Mouse (Mus musculus) forebrain, embryonic 10.5 days (tissue): ENCODE measurements around the gene Htra2. TPM values are rescaled to one million over a fixed set of nuclear protein-coding genes. Genes with fewer than 3 reads are reported as not detected.

Experiments used
- DNase-seq: peaks from one replicate; pipeline ENCODE4 v3.0.0-alpha.2; 2017; ENCODE audit warnings: low spot score; ENCODE audit errors: extremely low spot score
- H3K27ac ChIP-seq: fragments of 300-500 bp; sonication (generic); 2 replicates; pipeline ENCODE4 v1.5.1; 2016; ENCODE audit warnings: mild to moderate bottlenecking
- H3K27me3 ChIP-seq: fragments of 300-500 bp; sonication (generic); 2 replicates; pipeline ENCODE4 v1.6.1; 2016; ENCODE audit warnings: mild to moderate bottlenecking; ENCODE audit not compliant: poor library complexity, severe bottlenecking
- H3K36me3 ChIP-seq: fragments of 300-500 bp; sonication (generic); replicated peaks from 2 replicates; pipeline ENCODE4 v1.6.1; 2016; ENCODE audit warnings: mild to moderate bottlenecking, moderate library complexity
- H3K4me1 ChIP-seq: fragments of 300-500 bp; sonication (generic); 2 replicates; pipeline ENCODE4 v1.6.1; 2016
- H3K4me3 ChIP-seq: fragments of 300-500 bp; sonication (generic); 2 replicates; pipeline ENCODE4 v1.5.1; 2016; ENCODE audit warnings: mild to moderate bottlenecking, moderate library complexity
- H3K9me3 ChIP-seq: fragments of 300-500 bp; sonication (generic); 2 replicates; pipeline ENCODE4 v1.6.1; 2016; ENCODE audit warnings: mild to moderate bottlenecking, moderate library complexity
- WGBS: fragments of 180-500 bp; shearing (Covaris S2); methylation state at CpG from one replicate; pipeline ENCODE4 v1.1.7; 2016; 5-methylcytosine and 5-hydroxymethylcytosine counted together
- microRNA counts: library from miRNA; unstranded; fragments of <30 nt; microRNA quantifications from one replicate; lab custom pipeline; 2017
- microRNA-seq: library from miRNA; unstranded; fragments of <30 nt; microRNA quantifications from one replicate; pipeline ENCODE4, GENCODE M21; 2017
- polyA plus RNA-seq: library from polyadenylated mRNA; unstranded; fragments of >200 nt; fragmentation: Nextera tagmentation; extraction: Ambion mirVana; gene quantifications from 2 replicates; pipeline ENCODE4 v1.2.1, GENCODE M21; 2016

Htra2 gene
- polyA plus RNA-seq, 1 experiment from 2014 or later = 78.1 TPM

GRCm38 (mm10) chr6:83006114-83006513, 49.0 kb downstream of the Htra2 start:
- H3K27me3 ChIP-seq = no peaks in the 10 kb centered on the region; the same call in 1 of the 2 replicates
- H3K9me3 ChIP-seq = no peaks in the 10 kb centered on the region
- WGBS = 88% methylated on average over 6 of the region's 6 CpGs
- no peak overlapping the region for H3K27ac ChIP-seq
- no peak overlapping the region for H3K4me3 ChIP-seq
- H3K36me3 ChIP-seq = no peaks in the 10 kb centered on the region
- peaks cover 9% of the 10 kb centered on the region for H3K4me1 ChIP-seq
- DNase-seq = no peak

- Histone ChIP-seq H3K4me1 (peaks cover 12% of the 10 kb centered on the region), H3K27me3 (no peaks in the 10 kb centered on the region), H3K36me3 (no peaks in the 10 kb centered on the region), H3K4me3 (no peak overlapping the region), H3K27ac (no peak overlapping the region), H3K9me3 (no peaks in the 10 kb centered on the region)
- WGBS = 89% methylated on average over 10 of the region's 10 CpGs
- no peak for DNase-seq
These were observed 49.5 kb downstream of the Htra2 start for GRCm38 (mm10) chr6:83005444-83006011.

DNA sequence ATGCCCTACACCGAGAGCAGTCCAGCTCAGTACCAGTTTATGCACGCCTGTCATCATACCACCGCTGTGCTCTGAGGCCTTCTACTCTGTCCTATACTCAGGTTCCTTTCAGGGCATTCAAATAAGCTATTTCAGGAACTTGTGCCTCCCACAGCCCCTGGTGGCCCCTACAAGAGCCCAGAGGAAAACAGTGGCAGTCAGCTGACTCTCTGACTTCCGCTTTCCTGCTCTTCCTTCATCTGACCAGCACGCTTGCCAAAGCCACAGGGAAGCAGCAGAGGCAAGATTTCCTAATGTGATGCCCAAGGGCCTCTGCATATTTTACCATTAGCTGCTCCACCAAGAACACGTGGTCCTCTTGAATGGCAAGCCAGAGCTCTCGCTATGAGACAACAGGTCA, 50.2 kb downstream of the Htra2 start:
- 68% methylated on average over 7 of the region's 7 CpGs for WGBS
- DNase-seq = no peak
- Histone ChIP-seq H3K36me3 (no peaks in the 10 kb centered on the region), H3K4me1 (peaks cover 16% of the 10 kb centered on the region), H3K27me3 (0 out of 2 replicates have a peak, but pooled peaks cover 2% of the 10 kb centered on the region), H3K27ac (no peak overlapping the region), H3K9me3 (no peaks in the 10 kb centered on the region), H3K4me3 (no peak overlapping the region)

- Histone ChIP-seq H3K27me3 (0 out of 2 replicates have a peak, but pooled peaks cover 7% of the 10 kb centered on the region), H3K27ac (no peak overlapping the region), H3K4me1 (peaks cover 16% of the 10 kb centered on the region), H3K4me3 (no peak overlapping the region), H3K36me3 (no peaks in the 10 kb centered on the region), H3K9me3 (no peaks in the 10 kb centered on the region)
- 72% methylated on average over 2 of the region's 2 CpGs for WGBS
- no peak for DNase-seq
These were observed 50.8 kb downstream of the Htra2 start for GRCm38 (mm10) chr6:83004309-83004708.

GRCm38 (mm10) chr6:83003850-83004249, 51.2 kb downstream of the Htra2 start:
- Histone ChIP-seq H3K4me3 (no peak overlapping the region), H3K36me3 (no peaks in the 10 kb centered on the region), H3K4me1 (peaks cover 16% of the 10 kb centered on the region), H3K27ac (no peak overlapping the region), H3K27me3 (0 out of 2 replicates have a peak, but pooled peaks cover 11% of the 10 kb centered on the region), H3K9me3 (no peaks in the 10 kb centered on the region)
- DNase-seq = no peak
- 90% methylated on average over 5 of the region's 5 CpGs for WGBS

GRCm38 (mm10) chr6:83003082-83003481, 52.0 kb downstream of the Htra2 start:
- DNase-seq = no peak
- H3K9me3 ChIP-seq = no peaks in the 10 kb centered on the region
- H3K36me3 ChIP-seq = no peaks in the 10 kb centered on the region
- H3K4me3 ChIP-seq = no peak overlapping the region
- no peak overlapping the region for H3K27ac ChIP-seq
- H3K4me1 ChIP-seq = peaks cover 16% of the 10 kb centered on the region
- WGBS = 93% methylated on average over 1 of the region's 1 CpGs
- 0 out of 2 replicates have a peak, but pooled peaks cover 11% of the 10 kb centered on the region for H3K27me3 ChIP-seq

MicroRNAs within 50 kb of the gene (microRNA counts, 519-probe panel; counts per million panel counts)
- microRNA mmu-miR-3470a+mmu-miR-3470b (lab: Ali Mortazavi, UCI) = 341 counts per million, percentile 65 among the panel's probes with 10 or more counts

Small RNA genes lying within 50 kb of the gene (microRNA-seq; reads per million reads assigned to microRNA genes)
- gene Mir3470a = not detected
- gene Mir7040 = not detected

Other genes with a start within 250 kb of the Htra2 start
- gene Sema4f, start 115.5 kb downstream of the Htra2 start, polyA plus RNA-seq = 1.8 TPM in 2 replicates
- 0.81 TPM in 1 of 2 replicates, not detected in the other for gene M1ap, start 108.4 kb downstream of the Htra2 start, polyA plus RNA-seq
- 10.4 and 10.9 TPM in 2 replicates for gene Dok1, start 21.8 kb downstream of the Htra2 start, polyA plus RNA-seq
- 7.2 and 9.4 TPM in 2 replicates for gene Loxl3, start 21.1 kb downstream of the Htra2 start, polyA plus RNA-seq
- 164 and 169 TPM in 2 replicates for gene Aup1, start 752 bp downstream of the Htra2 start, polyA plus RNA-seq
- 1.7 TPM in 2 replicates for gene Dqx1, start 2.6 kb upstream of the Htra2 start, polyA plus RNA-seq
- not detected in 2 replicates for gene Tlx2, start 15.0 kb upstream of the Htra2 start, polyA plus RNA-seq
- 37.6 and 39.4 TPM in 2 replicates for gene Pcgf1, start 22.6 kb upstream of the Htra2 start, polyA plus RNA-seq
- gene Lbx2, start 31.1 kb upstream of the Htra2 start, polyA plus RNA-seq = 0.20 and 0.29 TPM in 2 replicates
- gene Ccdc142, start 46.3 kb upstream of the Htra2 start, polyA plus RNA-seq = 2.6 and 3.1 TPM in 2 replicates
- 1.9 and 2.2 TPM in 2 replicates for gene Gm42688, start 46.3 kb upstream of the Htra2 start, polyA plus RNA-seq
- 135 and 149 TPM in 2 replicates for gene Mrpl53, start 53.8 kb upstream of the Htra2 start, polyA plus RNA-seq
- gene Mogs, start 60.2 kb upstream of the Htra2 start, polyA plus RNA-seq = 32.6 and 38.3 TPM in 2 replicates
- 125 and 137 TPM in 2 replicates for gene Wbp1, start 66.3 kb upstream of the Htra2 start, polyA plus RNA-seq
- gene Ino80b, start 70.2 kb upstream of the Htra2 start, polyA plus RNA-seq = 17.5 and 19.2 TPM in 2 replicates
- 32.1 and 32.7 TPM in 2 replicates for gene Rtkn, start 80.2 kb upstream of the Htra2 start, polyA plus RNA-seq
- 13.9 and 14.7 TPM in 2 replicates for gene Wdr54, start 101.1 kb upstream of the Htra2 start, polyA plus RNA-seq
- 1.3 and 1.9 TPM in 2 replicates for gene 1700003E16Rik, start 101.1 kb upstream of the Htra2 start, polyA plus RNA-seq
- 88.8 and 93.8 TPM in 2 replicates for gene Dctn1, start 110.6 kb upstream of the Htra2 start, polyA plus RNA-seq
- gene Slc4a5, start 164.6 kb upstream of the Htra2 start, polyA plus RNA-seq = 0.30 and 1.1 TPM in 2 replicates